Mouse (Mus musculus): ENCODE results near the gene Gm17267. TPM values are rescaled to one million over a fixed set of nuclear protein-coding genes. Genes with fewer than 3 reads are reported as not detected.
"Not testable (repeated sequence)": the region's sequence is repeated elsewhere in the genome, so short reads cannot be mapped to it uniquely, and the experiment has no call there.

Gene Gm17267
- polyA plus RNA-seq (2021) = not detected

DNA sequence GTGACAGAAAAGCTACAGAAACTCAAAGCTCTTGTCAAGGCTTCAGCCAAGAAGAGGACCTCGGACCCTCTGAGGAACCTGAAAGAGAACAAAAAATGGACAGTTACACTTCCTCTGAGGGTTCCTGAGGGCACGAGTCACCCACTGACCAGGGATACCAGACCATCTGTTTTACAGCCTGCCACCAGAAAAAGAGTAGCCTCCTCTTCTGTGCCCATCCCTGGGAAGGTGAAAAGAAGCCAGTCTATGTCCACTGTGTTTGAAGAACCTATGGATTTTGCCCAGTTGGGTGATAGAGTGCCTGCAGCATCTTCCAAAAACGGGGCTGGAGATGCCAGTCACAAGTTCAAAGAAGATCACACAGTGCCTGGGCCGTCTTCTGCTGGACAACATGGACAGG is at the start of gene Gm17267:
Gene Gm17267 (plus strand): TSS at position 301 of the 400 bp plus-strand sequence.
- DNase-seq (ENCODE audit: low read depth, low spot score); in situ Hi-C loops (cut with MboI; ENCODE audit: low pct_unique_long_range_greater_than_20kb); CTCF ChIA-PET; POLR2A ChIA-PET; H3K27me3 ChIP-seq; ATAC-seq: not testable (repeated sequence)

Data from Patski (cell line).